Mouse (Mus musculus) embryonic fibroblast, embryonic 13.5 days (primary cell): Measurements from ENCODE around the gene Nrm. TPM values are rescaled to one million over a fixed set of nuclear protein-coding genes. Genes with fewer than 3 reads are reported as not detected.
A peak's percentile ranks its signal among the peaks of the same experiment; 100 is the strongest.

Experiments
- H3K27ac ChIP-seq: 2 replicates; pipeline ENCODE4 v1.5.1; 2012; ENCODE audit warnings: low read length, control low read depth, inconsistent platforms; ENCODE audit not compliant: insufficient read depth
- H3K4me1 ChIP-seq: 2 replicates; pipeline ENCODE4 v1.6.1; 2011; ENCODE audit warnings: low read length; ENCODE audit not compliant: control insufficient read depth, insufficient read depth
- H3K4me3 ChIP-seq: 2 replicates; pipeline ENCODE4 v1.5.1; 2011; ENCODE audit warnings: mild to moderate bottlenecking, control low read depth, low read length; ENCODE audit not compliant: insufficient read depth
- CTCF ChIP-seq: IDR thresholded peaks from 2 replicates; pipeline ENCODE4 v1.5.1; 2011; ENCODE audit warnings: mild to moderate bottlenecking, control low read depth, low read length, moderate library complexity, borderline replicate concordance; ENCODE audit not compliant: insufficient read depth
- POLR2A ChIP-seq: IDR thresholded peaks from 2 replicates; pipeline ENCODE4 v1.6.1; 2011; ENCODE audit warnings: low read depth, mild to moderate bottlenecking, control low read depth, low read length, moderate library complexity
- polyA plus RNA-seq: library from polyadenylated mRNA; stranded (reverse); fragments of >200 nt; gene quantifications from 2 replicates; pipeline ENCODE4 v1.2.4, GENCODE M21; 2011; ENCODE audit warnings: low read depth; ENCODE audit not compliant: missing spikeins, insufficient read length

Nrm gene
- polyA plus RNA-seq, 1 experiment: 15.5 TPM

DNA sequence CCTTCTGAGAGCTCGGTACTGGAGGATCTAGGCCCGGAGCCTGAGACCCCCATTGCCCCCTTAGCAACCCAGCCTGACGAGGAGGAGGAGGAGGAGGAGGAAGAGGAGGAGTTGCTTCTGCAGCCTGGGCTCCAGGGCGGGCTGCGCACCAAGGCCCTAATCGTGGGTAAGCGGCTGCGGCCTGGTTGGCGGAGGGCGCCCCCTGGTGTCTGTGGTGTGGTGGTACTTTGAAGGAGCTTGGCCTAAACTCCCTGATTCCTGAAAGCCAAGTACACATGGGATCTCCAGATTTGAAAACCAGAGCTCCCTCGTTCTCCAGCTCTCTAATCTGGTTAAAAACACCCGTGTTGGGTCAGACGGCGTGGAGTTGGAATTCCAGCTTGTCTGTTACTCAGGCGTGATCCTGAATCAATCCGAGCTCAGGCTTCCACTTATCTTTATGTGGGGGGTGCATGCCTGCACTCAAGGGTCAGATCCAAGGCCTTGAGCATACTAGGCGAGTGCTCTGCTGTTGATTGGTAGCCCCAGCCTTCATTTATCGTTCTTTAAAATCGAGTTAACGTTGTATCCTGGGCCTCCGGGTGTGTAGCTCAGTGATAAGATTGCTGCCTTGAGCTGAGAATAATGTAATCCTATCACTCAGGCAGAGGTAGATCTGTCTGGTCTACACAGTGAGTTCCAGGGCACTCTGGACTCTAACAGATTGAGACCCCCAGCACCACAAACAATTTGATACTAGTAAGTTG lies 12.8 kb downstream of the Nrm start:
- H3K27ac ChIP-seq: peak overlapping the region; percentile 58
- H3K4me3 ChIP-seq: peak overlapping the region; percentile 22
- peaks cover 12% of the 10 kb centered on the region for H3K4me1 ChIP-seq
- TF ChIP-seq POLR2A: no peak
- peak; percentile 86 for TF ChIP-seq CTCF

GRCm38 (mm10) chr17:35874721-35875120 lies 13.6 kb downstream of the Nrm start:
- TF ChIP-seq CTCF (no peak), POLR2A (no peak)
- Histone ChIP-seq H3K4me3 (no peak overlapping the region), H3K4me1 (peaks cover 12% of the 10 kb centered on the region), H3K27ac (no peak overlapping the region)

DNA sequence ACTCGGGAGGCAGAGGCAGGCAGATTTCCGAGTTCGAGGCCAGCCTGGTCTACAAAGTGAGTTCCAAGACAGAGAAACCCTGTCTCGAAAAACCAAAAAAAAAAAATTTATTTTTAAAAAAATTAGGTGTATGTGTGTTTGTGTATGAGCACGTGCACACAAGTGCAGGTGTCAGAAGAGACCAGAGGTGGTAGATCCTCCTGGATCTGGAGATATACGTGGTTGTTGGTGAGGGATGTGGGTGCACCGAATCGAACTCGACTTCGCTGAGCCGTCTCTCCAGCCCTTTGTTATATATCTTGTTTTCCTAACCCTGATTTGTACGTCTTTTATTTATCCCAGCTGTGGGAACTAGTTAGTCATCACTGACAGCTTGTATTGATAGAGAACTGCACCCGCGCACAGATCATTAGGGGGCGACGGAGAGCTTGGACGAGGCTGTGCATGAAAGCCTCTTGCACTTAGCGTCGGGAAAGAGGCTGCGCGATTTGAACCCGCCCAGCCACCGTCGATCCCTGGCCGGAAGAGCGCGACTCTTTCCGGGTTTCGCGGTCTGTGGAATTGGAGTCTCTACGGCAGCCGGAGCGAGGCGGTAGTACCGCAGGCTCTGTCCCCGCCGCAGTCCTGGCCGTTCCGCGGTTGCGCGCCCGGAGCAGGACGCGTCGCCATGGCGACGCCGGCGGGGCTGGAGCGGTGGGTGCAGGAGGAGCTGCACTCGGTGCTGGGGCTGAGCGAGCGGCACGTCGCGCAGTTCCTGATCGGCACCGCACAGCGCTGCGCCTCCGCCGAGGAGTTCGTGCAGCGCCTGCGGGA lies 18.3 kb downstream of the Nrm start, which contains the start of gene Dhx16:
Gene Dhx16, plus strand, starts transcription at position 575 of the 813 bp plus-strand sequence.
- no peaks in the 10 kb centered on the region; the same call in 1 of the 2 replicates for H3K4me1 ChIP-seq
- H3K4me3 ChIP-seq: peak within 1 kb of the TSS; percentile 84
- peak; percentile 52 for TF ChIP-seq POLR2A
- peak; percentile 70 for TF ChIP-seq CTCF
- H3K27ac ChIP-seq: no peak within 1 kb of the TSS

GRCm38 (mm10) chr17:35882924-35883323 lies 21.8 kb downstream of the Nrm start:
- TF ChIP-seq POLR2A (no peak), CTCF (no peak)
- Histone ChIP-seq H3K4me3 (no peak overlapping the region), H3K27ac (no peak overlapping the region), H3K4me1 (no peaks in the 10 kb centered on the region)

- no peaks in the 10 kb centered on the region for H3K4me1 ChIP-seq
- no peak overlapping the region for H3K4me3 ChIP-seq
- TF ChIP-seq POLR2A (no peak), CTCF (no peak)
- no peak overlapping the region for H3K27ac ChIP-seq
Observed at GRCm38 (mm10) chr17:35883777-35884176, 22.7 kb downstream of the Nrm start.

- Histone ChIP-seq H3K4me3 (no peak overlapping the region), H3K4me1 (no peaks in the 10 kb centered on the region), H3K27ac (no peak overlapping the region)
- TF ChIP-seq POLR2A: no peak
- no peak for TF ChIP-seq CTCF
Observed at GRCm38 (mm10) chr17:35887725-35888124, 26.6 kb downstream of the Nrm start.

DNA sequence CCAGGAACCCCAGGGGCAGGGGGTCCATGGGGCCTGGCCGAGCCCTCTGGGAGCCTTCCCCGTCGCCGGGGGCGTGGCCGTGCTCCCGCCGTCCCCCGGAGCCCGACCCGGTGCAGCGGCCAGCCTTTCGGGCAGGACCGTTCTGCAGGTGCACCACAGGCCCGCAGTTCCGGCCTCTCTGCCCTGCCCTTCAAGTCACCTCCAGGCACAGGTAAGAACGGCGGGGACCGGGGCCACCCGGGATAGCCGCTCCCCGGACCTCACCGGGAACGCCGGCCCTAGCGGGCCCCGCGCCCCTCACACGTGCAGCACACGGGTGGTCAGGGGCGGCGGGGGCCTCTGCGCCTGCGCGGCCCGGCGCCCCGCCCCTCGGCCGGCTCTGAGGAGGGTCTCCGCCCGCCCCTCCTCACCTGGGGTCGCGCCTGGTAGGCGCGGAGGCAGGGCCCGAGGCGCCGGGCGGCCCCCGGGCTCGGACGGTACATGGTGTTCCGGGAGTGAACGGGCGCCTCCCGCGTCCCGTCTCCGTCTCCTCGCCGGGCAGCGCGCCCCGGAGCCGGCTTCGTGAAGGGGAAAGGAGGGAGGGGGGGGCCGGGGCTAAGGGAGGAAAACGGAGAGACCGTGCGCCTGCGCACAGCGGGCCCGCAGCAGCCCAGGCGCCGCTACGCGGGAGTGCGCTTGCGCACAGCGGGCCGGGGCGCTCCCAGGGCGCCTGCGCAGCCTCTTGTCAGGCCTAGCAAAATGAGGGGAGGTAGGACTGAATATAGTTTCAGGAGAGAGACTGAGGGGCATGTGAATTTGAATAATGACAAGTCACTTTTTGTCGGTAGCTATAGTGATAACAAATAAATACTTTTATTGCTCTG lies 35.9 kb downstream of the Nrm start, which contains the start of gene 2310061I04Rik:
Gene 2310061I04Rik, minus strand, starts transcription at position 651 of the 863 bp plus-strand sequence.
- no peak within 1 kb of the TSS for H3K27ac ChIP-seq
- TF ChIP-seq CTCF (no peak), POLR2A (peak; percentile 47; the same call in 1 of the 2 replicates)
- H3K4me3 ChIP-seq: peak within 1 kb of the TSS; percentile 76
- H3K4me1 ChIP-seq: peaks cover 8% of the 10 kb centered on the region; the same call in 1 of the 2 replicates

DNA sequence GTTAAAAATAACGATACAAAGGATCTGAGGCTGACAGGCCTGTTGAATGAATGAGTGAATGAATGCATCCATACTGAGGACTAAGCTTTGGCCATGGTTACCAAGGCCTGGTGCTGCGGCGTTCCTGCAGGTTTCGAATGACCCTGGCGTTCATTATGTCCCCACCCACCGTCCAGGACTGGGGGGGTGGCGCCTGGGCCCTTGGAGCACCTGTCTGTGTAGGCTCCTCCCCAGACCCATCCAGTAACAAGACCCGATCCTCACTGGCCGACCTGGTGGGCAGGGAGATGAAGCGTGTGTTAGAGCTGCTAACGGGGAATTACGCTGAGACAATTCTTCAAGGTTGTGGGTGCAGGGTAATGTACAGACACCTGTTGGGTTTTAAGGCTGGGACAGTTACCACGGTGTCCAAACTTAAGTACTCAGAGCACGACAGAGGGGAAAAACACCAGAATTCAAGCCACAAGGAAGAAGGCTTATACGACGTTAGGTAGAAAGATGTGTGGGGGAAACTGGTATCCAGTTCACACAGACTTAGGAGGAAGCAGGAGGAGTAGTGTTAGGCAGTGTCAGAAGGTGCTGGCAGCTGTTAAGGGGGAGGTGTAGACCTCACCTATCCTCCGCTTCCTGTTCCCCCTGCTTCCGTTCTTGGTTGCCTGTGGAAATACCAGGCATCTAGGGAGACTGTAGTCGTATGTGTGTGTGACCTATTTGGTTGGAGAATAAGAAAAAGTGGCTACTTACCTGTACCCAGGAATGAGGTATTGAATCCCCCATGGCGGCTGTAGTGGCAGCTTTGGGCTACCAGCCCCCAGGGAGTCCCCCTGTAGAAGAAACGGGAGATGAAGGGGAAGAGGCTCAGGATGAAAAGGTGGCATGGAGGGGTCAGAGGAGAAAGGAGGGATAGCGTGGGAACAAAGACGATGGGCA lies 36.8 kb downstream of the Nrm start:
- H3K4me3 ChIP-seq: 0 out of 2 replicates have a peak overlapping the region, but pooled peaks have one; percentile 8

More for the DNA sequence above, 36.8 kb downstream of the Nrm start:
- TF ChIP-seq CTCF: no peak
- TF ChIP-seq POLR2A: no peak
- H3K4me1 ChIP-seq: peaks cover 8% of the 10 kb centered on the region; the same call in 1 of the 2 replicates
- no peak overlapping the region for H3K27ac ChIP-seq
